Mouse (Mus musculus) urinary bladder, postnatal 25 days (tissue): ENCODE data around the gene Sdk2.

Experiments used
- DNase-seq: peaks from one replicate; pipeline ENCODE4 v3.0.0; 2022; ENCODE audit warnings: low spot score

Sdk2 gene

GRCm38 (mm10) chr11:114066951-114067762 lies at the start of gene Sdk2:
Gene Sdk2 (minus strand): TSS chr11:114067046.
- DNase-seq = peak; percentile 44

- DNase-seq = no peak
These were observed 48.2 kb upstream of the Sdk2 start for GRCm38 (mm10) chr11:114115077-114115476.

- DNase-seq = no peak
These were observed 47.8 kb upstream of the Sdk2 start for GRCm38 (mm10) chr11:114114674-114115073.

- DNase-seq = no peak
These were observed 44.0 kb upstream of the Sdk2 start for GRCm38 (mm10) chr11:114110851-114111250.

- DNase-seq = no peak
These were observed 26.8 kb upstream of the Sdk2 start for GRCm38 (mm10) chr11:114093636-114094035.

- no peak for DNase-seq
These were observed 26.3 kb upstream of the Sdk2 start for GRCm38 (mm10) chr11:114093175-114093574.

- no peak for DNase-seq
These were observed 13.8 kb upstream of the Sdk2 start for GRCm38 (mm10) chr11:114080606-114081005.

GRCm38 (mm10) chr11:114072644-114073043 lies 5.8 kb upstream of the Sdk2 start:
- no peak for DNase-seq

- no peak for DNase-seq
These were observed 5.2 kb upstream of the Sdk2 start for GRCm38 (mm10) chr11:114071998-114072397.

GRCm38 (mm10) chr11:114070881-114071280 lies 4.0 kb upstream of the Sdk2 start:
- DNase-seq = no peak

GRCm38 (mm10) chr11:114070131-114070530 lies 3.3 kb upstream of the Sdk2 start:
- DNase-seq = no peak

GRCm38 (mm10) chr11:114068390-114068789 lies 1.5 kb upstream of the Sdk2 start:
- peak; percentile 30 for DNase-seq

- DNase-seq = no peak
These were observed 522 bp downstream of the Sdk2 start for GRCm38 (mm10) chr11:114066098-114066950.

- no peak for DNase-seq
These were observed 1.2 kb downstream of the Sdk2 start for GRCm38 (mm10) chr11:114065596-114065995.

- no peak for DNase-seq
These were observed 1.9 kb downstream of the Sdk2 start for GRCm38 (mm10) chr11:114064871-114065388.

- no peak for DNase-seq
These were observed 4.9 kb downstream of the Sdk2 start for GRCm38 (mm10) chr11:114061946-114062345.

GRCm38 (mm10) chr11:114061265-114061664 lies 5.6 kb downstream of the Sdk2 start:
- no peak for DNase-seq

- no peak for DNase-seq
These were observed 10.5 kb downstream of the Sdk2 start for GRCm38 (mm10) chr11:114056351-114056750.

- DNase-seq = no peak
These were observed 12.1 kb downstream of the Sdk2 start for GRCm38 (mm10) chr11:114054581-114055315.

GRCm38 (mm10) chr11:114051361-114051760 lies 15.5 kb downstream of the Sdk2 start:
- DNase-seq = no peak

- no peak for DNase-seq
These were observed 16.3 kb downstream of the Sdk2 start for GRCm38 (mm10) chr11:114050511-114050910.

- DNase-seq = no peak
These were observed 18.9 kb downstream of the Sdk2 start for GRCm38 (mm10) chr11:114047887-114048331.
